Mouse (Mus musculus) midbrain, embryonic 15.5 days (tissue): ENCODE measurements around the gene Bap1. TPM values are rescaled to one million over a fixed set of nuclear protein-coding genes. Genes with fewer than 3 reads are reported as not detected.

Experiments used
- ATAC-seq: fragments of 200-750 bp; cut with Nextera tagmentation; replicated peaks from 2 replicates; pipeline ENCODE4 v1.8.0; 2017; ENCODE audit warnings: moderate TSS enrichment
- H3K27ac ChIP-seq: fragments of 300-500 bp; sonication (generic); 2 replicates; pipeline ENCODE4 v1.5.1; 2015; ENCODE audit warnings: mild to moderate bottlenecking, inconsistent platforms
- H3K27me3 ChIP-seq: fragments of 300-500 bp; sonication (generic); replicated peaks from 2 replicates; pipeline ENCODE4 v1.6.1; 2015; ENCODE audit warnings: inconsistent platforms
- H3K36me3 ChIP-seq: fragments of 300-500 bp; sonication (generic); replicated peaks from 2 replicates; pipeline ENCODE4 v1.6.1; 2015; ENCODE audit warnings: inconsistent platforms
- H3K4me1 ChIP-seq: fragments of 300-500 bp; sonication (generic); 2 replicates; pipeline ENCODE4 v1.6.1; 2015; ENCODE audit warnings: inconsistent platforms
- H3K4me2 ChIP-seq: fragments of 300-500 bp; sonication (generic); 2 replicates; pipeline ENCODE4 v1.6.1; 2015; ENCODE audit warnings: inconsistent platforms, mild to moderate bottlenecking, moderate library complexity
- H3K4me3 ChIP-seq: fragments of 300-500 bp; sonication (generic); 2 replicates; pipeline ENCODE4 v1.5.1; 2015; ENCODE audit warnings: mild to moderate bottlenecking, inconsistent platforms
- H3K9ac ChIP-seq: fragments of 300-500 bp; sonication (generic); 2 replicates; pipeline ENCODE4 v1.6.1; 2015; ENCODE audit warnings: mild to moderate bottlenecking, inconsistent platforms
- H3K9me3 ChIP-seq: fragments of 300-500 bp; sonication (generic); 2 replicates; pipeline ENCODE4 v1.6.1; 2016; ENCODE audit warnings: inconsistent platforms
- WGBS: fragments of 180-500 bp; shearing (Covaris S2); methylation state at CpG from one replicate; pipeline ENCODE4 v1.1.7; 2015; ENCODE audit warnings: mixed read lengths; 5-methylcytosine and 5-hydroxymethylcytosine counted together
- polyA plus RNA-seq: library from polyadenylated mRNA; unstranded; fragments of >200 nt; fragmentation: Nextera tagmentation; extraction: Ambion mirVana; gene quantifications from 2 replicates; pipeline ENCODE4 v1.2.1, GENCODE M21; 2015

Bap1 gene
- 124 and 130 TPM in 2 replicates for polyA plus RNA-seq

DNA sequence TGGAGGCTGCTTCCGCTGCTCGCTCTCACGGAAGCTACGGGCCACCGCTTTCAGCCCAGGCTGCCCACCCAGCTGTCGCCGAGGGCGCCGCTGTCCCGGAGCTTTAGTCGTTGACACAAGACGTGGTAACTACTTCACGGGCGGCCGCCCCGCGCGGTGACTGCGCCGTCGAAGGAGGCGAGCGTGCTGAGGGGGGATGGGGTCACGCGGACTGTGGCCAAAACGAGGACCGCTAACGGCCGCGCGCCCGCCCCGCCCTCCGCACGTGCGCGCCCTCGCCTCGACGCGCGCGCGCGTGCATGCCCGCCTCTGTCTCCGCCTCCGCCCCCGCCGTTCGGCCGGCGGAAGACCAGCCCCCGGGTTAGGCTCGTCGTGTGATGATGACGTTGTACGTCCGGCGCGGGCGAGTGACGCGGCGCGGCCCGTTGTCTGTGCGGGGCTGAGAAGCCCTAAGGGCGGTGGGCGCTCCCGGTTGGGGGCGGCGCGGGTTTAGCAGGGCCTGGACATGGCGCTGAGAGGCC is at the start of gene Bap1, which contains the start of gene Phf7:
Bap1 (plus strand) TSS at position 367 of the 521 bp plus-strand sequence.
Phf7 (minus strand) TSS at position 234 of the 521 bp plus-strand sequence.
- peak within 1 kb of the TSS; percentile 92 for H3K27ac ChIP-seq
- WGBS: 0% methylated on average over 57 of the region's 75 CpGs
- peak within 1 kb of the TSS; percentile 73 for H3K4me2 ChIP-seq
- H3K4me3 ChIP-seq: peak within 1 kb of the TSS; percentile 98
- H3K4me1 ChIP-seq: peaks cover 23% of the 10 kb centered on the region
- peak within 1 kb of the TSS; percentile 100 for H3K9ac ChIP-seq
- no peaks in the 10 kb centered on the region for H3K9me3 ChIP-seq
- peaks cover 24% of the 10 kb centered on the region for H3K36me3 ChIP-seq
- no peaks in the 10 kb centered on the region for H3K27me3 ChIP-seq
- ATAC-seq: peak; percentile 93

GRCm38 (mm10) chr14:31204844-31205243 is 46.4 kb upstream of the Bap1 start:
- 77% methylated on average over 4 of the region's 4 CpGs for WGBS
- peak overlapping the region; percentile 88 for H3K27ac ChIP-seq
- H3K4me1 ChIP-seq: peaks cover 26% of the 10 kb centered on the region

DNA sequence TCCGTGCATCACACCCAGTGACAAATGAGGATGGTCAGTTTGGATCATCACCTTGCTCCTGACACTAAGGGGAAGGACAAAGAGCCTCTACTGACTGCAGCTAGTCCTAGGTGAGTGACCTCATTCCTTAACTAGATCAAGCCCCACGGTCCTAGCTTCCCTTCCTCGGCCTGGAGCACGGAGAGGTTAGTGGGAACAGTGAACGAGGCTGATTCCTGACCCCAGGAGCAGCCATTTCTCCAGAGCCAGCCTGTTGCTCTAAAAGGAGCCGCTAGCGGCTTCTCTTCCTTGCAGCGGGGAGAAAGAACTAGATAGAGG is 46.0 kb upstream of the Bap1 start:
- ATAC-seq: 0 out of 2 replicates have a peak, but pooled peaks have one; percentile 6
- peaks cover 26% of the 10 kb centered on the region for H3K4me1 ChIP-seq

More at GRCm38 (mm10) chr14:31204844-31205243, 46.4 kb upstream of the Bap1 start:
- Histone ChIP-seq H3K9ac (peak overlapping the region; percentile 77), H3K36me3 (peaks cover 29% of the 10 kb centered on the region), H3K9me3 (no peaks in the 10 kb centered on the region), H3K27me3 (no peaks in the 10 kb centered on the region), H3K4me3 (peak overlapping the region; percentile 57), H3K4me2 (peak overlapping the region; percentile 83)
- no peak for ATAC-seq

DNA sequence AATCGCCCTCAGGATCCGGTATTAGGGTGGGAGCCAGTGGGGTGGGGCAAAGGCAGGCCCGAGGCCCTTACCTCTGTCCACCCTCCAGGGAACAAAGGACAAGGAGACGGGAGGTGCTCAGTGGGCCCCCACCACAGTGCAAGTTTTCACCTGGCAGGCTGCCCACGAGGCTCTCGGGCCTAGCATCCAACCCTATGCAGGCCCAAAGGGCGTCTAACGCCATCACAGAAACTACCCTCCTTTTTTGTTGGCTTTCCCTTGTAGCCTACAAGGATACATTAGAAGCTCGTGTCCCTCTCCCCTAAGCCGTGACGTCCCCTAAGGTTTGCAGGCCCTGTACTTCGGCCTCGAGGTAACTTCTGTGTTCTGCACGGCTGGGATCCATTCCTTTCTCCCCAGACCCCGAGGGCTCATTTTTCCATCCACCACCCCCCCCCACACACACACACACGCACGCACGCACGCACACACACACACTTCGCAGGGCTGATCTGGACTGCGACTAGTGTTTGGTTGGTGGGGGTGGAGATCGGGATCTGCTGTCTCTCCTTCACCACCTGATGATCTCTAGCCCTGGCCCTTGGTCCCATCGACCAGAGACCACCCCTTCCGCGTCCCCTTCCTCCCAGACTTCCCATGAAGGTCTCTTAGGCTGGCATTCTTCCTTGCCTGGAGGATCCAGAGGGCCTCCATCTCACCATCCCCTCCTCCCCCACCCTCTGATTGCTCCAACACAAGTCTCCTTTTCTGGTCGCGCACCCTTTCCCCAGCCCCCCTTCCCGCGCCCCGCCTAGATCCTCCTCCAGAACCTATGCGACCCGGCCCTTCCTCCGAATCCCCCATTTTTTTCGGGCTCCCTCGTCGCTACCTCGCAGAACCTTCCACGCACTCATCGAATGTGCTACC is 45.4 kb upstream of the Bap1 start:
- Histone ChIP-seq H3K27me3 (no peaks in the 10 kb centered on the region), H3K4me2 (peak overlapping the region; percentile 83), H3K36me3 (peaks cover 20% of the 10 kb centered on the region), H3K4me1 (peaks cover 26% of the 10 kb centered on the region), H3K4me3 (peak overlapping the region; percentile 57), H3K9ac (peak overlapping the region; percentile 77), H3K27ac (peak overlapping the region; percentile 88), H3K9me3 (no peaks in the 10 kb centered on the region)
- WGBS: under 1% methylated on average over 39 of the region's 39 CpGs
- ATAC-seq: peak; percentile 74

More for the DNA sequence above, 46.0 kb upstream of the Bap1 start:
- Histone ChIP-seq H3K27ac (peak overlapping the region; percentile 88), H3K9me3 (no peaks in the 10 kb centered on the region), H3K9ac (peak overlapping the region; percentile 77), H3K4me3 (peak overlapping the region; percentile 57), H3K4me2 (peak overlapping the region; percentile 83), H3K27me3 (no peaks in the 10 kb centered on the region), H3K36me3 (peaks cover 26% of the 10 kb centered on the region)
- WGBS: 16% methylated on average over 8 of the region's 8 CpGs

DNA sequence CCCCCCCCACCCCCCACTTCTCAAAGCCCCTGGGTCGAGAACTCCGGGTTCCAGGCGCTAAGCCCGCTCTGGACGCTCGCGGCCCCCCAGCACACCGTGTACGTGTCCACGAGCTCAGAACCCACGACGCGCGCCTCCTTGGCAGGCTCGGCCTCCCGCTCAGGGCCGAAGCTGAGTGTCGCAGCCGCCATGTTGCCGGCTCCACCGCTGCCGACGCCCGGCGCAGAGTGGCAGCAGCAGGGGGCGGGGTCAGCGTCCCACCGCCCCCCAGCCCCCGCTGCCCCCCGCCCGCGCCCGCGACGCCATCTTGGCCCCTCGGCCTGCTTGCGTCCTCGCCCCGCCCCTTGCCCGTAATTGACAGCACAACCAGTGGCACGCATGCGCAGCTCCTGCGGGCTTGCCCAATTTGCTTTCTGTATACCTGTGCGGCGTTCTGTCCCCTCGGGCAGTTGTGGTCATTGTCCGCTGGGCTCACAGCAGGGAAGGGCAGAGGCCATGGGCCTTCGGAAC is 44.7 kb upstream of the Bap1 start:
- Histone ChIP-seq H3K27ac (peak overlapping the region; percentile 88), H3K4me3 (peak overlapping the region; percentile 57), H3K27me3 (no peaks in the 10 kb centered on the region), H3K36me3 (peaks cover 16% of the 10 kb centered on the region), H3K9ac (peak overlapping the region; percentile 77), H3K4me1 (peaks cover 26% of the 10 kb centered on the region), H3K9me3 (no peaks in the 10 kb centered on the region), H3K4me2 (peak overlapping the region; percentile 83)
- ATAC-seq: peak; percentile 82
- 0% methylated on average over 44 of the region's 48 CpGs for WGBS

GRCm38 (mm10) chr14:31207070-31207830 is 44.0 kb upstream of the Bap1 start:
- Histone ChIP-seq H3K36me3 (peaks cover 9% of the 10 kb centered on the region), H3K9me3 (no peaks in the 10 kb centered on the region), H3K4me3 (peak overlapping the region; percentile 57), H3K9ac (peak overlapping the region; percentile 77), H3K27ac (peak overlapping the region; percentile 88), H3K27me3 (no peaks in the 10 kb centered on the region), H3K4me1 (peaks cover 26% of the 10 kb centered on the region), H3K4me2 (peak overlapping the region; percentile 83)
- ATAC-seq: peak; percentile 53
- 70% methylated on average over 13 of the region's 13 CpGs for WGBS

DNA sequence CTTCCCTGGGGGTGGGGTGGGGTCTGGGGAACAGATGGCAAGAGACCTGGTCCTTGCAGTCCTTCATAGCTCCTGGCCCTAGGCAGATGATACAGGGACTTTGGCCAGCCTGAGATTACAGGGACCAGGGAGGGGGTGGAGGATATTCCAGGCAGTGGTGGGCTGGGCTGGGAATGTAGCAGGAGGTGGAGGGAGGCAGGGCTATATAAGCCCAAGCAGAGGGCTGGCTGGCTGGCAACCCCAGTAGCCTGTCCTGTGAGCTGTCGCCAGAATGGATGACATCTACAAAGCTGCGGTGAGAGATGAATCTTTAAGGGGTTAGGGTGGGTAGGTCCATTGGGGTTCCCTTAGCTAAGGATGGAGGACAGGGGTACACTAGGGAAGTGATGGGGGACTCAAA is 43.2 kb upstream of the Bap1 start, which contains the start of gene Tnnc1:
Tnnc1 (plus strand) TSS at position 229 of the 400 bp plus-strand sequence.
- Histone ChIP-seq H3K9ac (no peak within 1 kb of the TSS; the same call in 1 of the 2 replicates), H3K4me3 (peak within 1 kb of the TSS; percentile 57), H3K27me3 (no peaks in the 10 kb centered on the region), H3K4me1 (peaks cover 26% of the 10 kb centered on the region), H3K4me2 (peak within 1 kb of the TSS; percentile 83), H3K36me3 (peaks cover under 1% of the 10 kb centered on the region; the same call in 1 of the 2 replicates), H3K27ac (peak within 1 kb of the TSS; percentile 88), H3K9me3 (no peaks in the 10 kb centered on the region)
- ATAC-seq: no peak
- WGBS: 78% methylated on average over 2 of the region's 2 CpGs

- Histone ChIP-seq H3K9ac (no peak overlapping the region), H3K4me3 (no peak overlapping the region), H3K4me1 (peaks cover 22% of the 10 kb centered on the region), H3K9me3 (no peaks in the 10 kb centered on the region), H3K36me3 (no peaks in the 10 kb centered on the region), H3K4me2 (no peak overlapping the region), H3K27ac (no peak overlapping the region), H3K27me3 (no peaks in the 10 kb centered on the region)
- 86% methylated on average over 4 of the region's 4 CpGs for WGBS
- no peak for ATAC-seq
Observed at GRCm38 (mm10) chr14:31209133-31209557, 42.1 kb upstream of the Bap1 start.

GRCm38 (mm10) chr14:31211854-31212253 is 39.4 kb upstream of the Bap1 start:
- H3K27ac ChIP-seq: no peak overlapping the region
- no peaks in the 10 kb centered on the region for H3K27me3 ChIP-seq
- no peak overlapping the region for H3K4me2 ChIP-seq
- no peak overlapping the region for H3K9ac ChIP-seq
- no peaks in the 10 kb centered on the region for H3K9me3 ChIP-seq
- no peaks in the 10 kb centered on the region for H3K36me3 ChIP-seq
- peaks cover 12% of the 10 kb centered on the region for H3K4me1 ChIP-seq
- 90% methylated on average over 6 of the region's 6 CpGs for WGBS
- no peak for ATAC-seq
- H3K4me3 ChIP-seq: no peak overlapping the region

GRCm38 (mm10) chr14:31212499-31212898 is 38.8 kb upstream of the Bap1 start:
- Histone ChIP-seq H3K9me3 (no peaks in the 10 kb centered on the region), H3K9ac (no peak overlapping the region)
- WGBS: 89% methylated on average over 3 of the region's 3 CpGs

GRCm38 (mm10) chr14:31213868-31214267 is 37.4 kb upstream of the Bap1 start:
- no peak for ATAC-seq
- H3K9ac ChIP-seq: no peak overlapping the region
- H3K27ac ChIP-seq: no peak overlapping the region
- no peaks in the 10 kb centered on the region for H3K36me3 ChIP-seq
- peaks cover 10% of the 10 kb centered on the region for H3K4me1 ChIP-seq
- no peak overlapping the region for H3K4me3 ChIP-seq
- H3K27me3 ChIP-seq: no peaks in the 10 kb centered on the region
- no peak overlapping the region for H3K4me2 ChIP-seq
- H3K9me3 ChIP-seq: no peaks in the 10 kb centered on the region
- WGBS: 68% methylated on average over 8 of the region's 8 CpGs

More at GRCm38 (mm10) chr14:31212499-31212898, 38.8 kb upstream of the Bap1 start:
- no peak for ATAC-seq
- Histone ChIP-seq H3K27me3 (no peaks in the 10 kb centered on the region), H3K36me3 (no peaks in the 10 kb centered on the region), H3K4me3 (no peak overlapping the region), H3K4me2 (no peak overlapping the region), H3K4me1 (peaks cover 7% of the 10 kb centered on the region), H3K27ac (no peak overlapping the region)
